Mouse (Mus musculus): ENCODE data around the gene Apol7e. TPM values are rescaled to one million over a fixed set of nuclear protein-coding genes. Genes with fewer than 3 reads are reported as not detected.
A peak's percentile ranks its signal among the peaks of the same experiment; 100 is the strongest.
"Not testable (repeated sequence)": the region's sequence is repeated elsewhere in the genome, so short reads cannot be mapped to it uniquely, and the experiment has no call there.

The Apol7e gene
- polyA plus RNA-seq (2015; fragmentation: Nextera tagmentation; extraction: Ambion mirVana): 0.13 and 0.43 TPM in 2 replicates

- 73% methylated on average over 4 of the region's 4 CpGs for WGBS
- not testable (repeated sequence) for H3K9ac ChIP-seq; H3K27ac ChIP-seq; H3K27me3 ChIP-seq (replicated peaks); H3K4me1 ChIP-seq (replicated peaks); H3K4me2 ChIP-seq (replicated peaks); ATAC-seq; H3K9me3 ChIP-seq; H3K36me3 ChIP-seq; H3K4me3 ChIP-seq (replicated peaks)
Measured at GRCm38 (mm10) chr15:77698656-77699055, at the start of gene Apol7e. Gene Apol7e (plus strand): TSS chr15:77698857.

- H3K4me2 ChIP-seq (replicated peaks); H3K27ac ChIP-seq; H3K9me3 ChIP-seq; H3K4me1 ChIP-seq (replicated peaks); H3K36me3 ChIP-seq; ATAC-seq; H3K4me3 ChIP-seq (replicated peaks); H3K9ac ChIP-seq; H3K27me3 ChIP-seq (replicated peaks): not testable (repeated sequence)
Measured at GRCm38 (mm10) chr15:77651143-77651542, 47.5 kb upstream of the Apol7e start.

- not testable (repeated sequence) for ATAC-seq; H3K36me3 ChIP-seq; H3K9me3 ChIP-seq; H3K9ac ChIP-seq; H3K27ac ChIP-seq; H3K4me1 ChIP-seq (replicated peaks); H3K4me3 ChIP-seq (replicated peaks); H3K27me3 ChIP-seq (replicated peaks); H3K4me2 ChIP-seq (replicated peaks)
- 70% methylated on average over 1 of the region's 1 CpGs for WGBS
Measured at GRCm38 (mm10) chr15:77659773-77660172, 38.9 kb upstream of the Apol7e start.

GRCm38 (mm10) chr15:77661841-77662240 is 36.8 kb upstream of the Apol7e start:
- peak; percentile 75 for ATAC-seq
- not testable (repeated sequence) for H3K27me3 ChIP-seq (replicated peaks); H3K27ac ChIP-seq; H3K4me3 ChIP-seq (replicated peaks); H3K4me2 ChIP-seq (replicated peaks); H3K36me3 ChIP-seq; H3K9ac ChIP-seq; H3K4me1 ChIP-seq (replicated peaks); H3K9me3 ChIP-seq
- WGBS: 33% methylated on average over 2 of the region's 2 CpGs

DNA sequence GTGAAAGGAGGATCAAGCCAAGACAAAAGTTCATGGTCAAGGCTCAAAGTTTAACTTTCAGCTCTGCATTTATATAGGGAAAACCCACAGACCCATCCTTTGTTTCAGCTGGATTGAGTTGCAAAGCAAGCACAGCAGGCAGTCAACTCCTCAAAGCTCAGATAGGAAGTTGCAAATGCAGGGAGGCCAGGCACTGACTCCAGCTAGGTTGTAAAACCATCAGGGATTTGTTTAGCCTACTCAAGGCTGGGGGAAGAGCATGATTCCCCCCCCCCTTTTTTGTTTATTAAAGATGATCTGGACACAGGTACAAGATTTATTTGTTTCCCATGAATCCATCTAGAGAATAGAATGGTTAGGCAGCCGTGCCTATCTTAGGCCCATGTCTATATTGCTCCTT is 24.6 kb upstream of the Apol7e start:
- H3K4me2 ChIP-seq (replicated peaks); H3K36me3 ChIP-seq; ATAC-seq; H3K4me1 ChIP-seq (replicated peaks); H3K27me3 ChIP-seq (replicated peaks); H3K4me3 ChIP-seq (replicated peaks); H3K27ac ChIP-seq; H3K9ac ChIP-seq; H3K9me3 ChIP-seq: not testable (repeated sequence)
- 61% methylated on average over 1 of the region's 1 CpGs for WGBS

DNA sequence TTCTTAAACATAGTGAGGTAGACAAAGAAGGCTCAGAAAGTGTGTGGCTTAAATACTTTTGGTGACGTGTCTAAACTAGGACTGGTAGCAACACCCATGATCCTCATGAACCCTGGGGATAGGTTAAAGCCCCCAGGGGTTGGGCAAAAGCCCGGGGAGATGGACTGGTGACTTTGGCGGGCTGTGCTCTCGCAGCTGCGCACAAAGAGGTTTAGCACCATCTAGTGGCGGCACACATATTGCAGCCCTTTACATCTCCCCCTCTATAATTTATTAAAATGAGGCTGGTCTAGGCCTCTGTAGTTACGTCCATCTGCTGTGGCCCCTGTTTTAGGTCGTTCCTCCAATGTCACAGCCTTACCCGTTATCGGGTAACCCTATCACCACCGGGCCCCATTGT is 14.7 kb upstream of the Apol7e start:
- 17% methylated on average over 11 of the region's 11 CpGs for WGBS
- not testable (repeated sequence) for H3K36me3 ChIP-seq; H3K9ac ChIP-seq; H3K4me3 ChIP-seq (replicated peaks); ATAC-seq; H3K27ac ChIP-seq; H3K4me1 ChIP-seq (replicated peaks); H3K27me3 ChIP-seq (replicated peaks); H3K9me3 ChIP-seq
- 0 out of 2 replicates have a peak overlapping the region, but pooled peaks have one; percentile 22 for H3K4me2 ChIP-seq (replicated peaks)

GRCm38 (mm10) chr15:77691532-77692311 is 6.9 kb upstream of the Apol7e start:
- H3K36me3 ChIP-seq; H3K9ac ChIP-seq; H3K4me1 ChIP-seq (replicated peaks); H3K27ac ChIP-seq; H3K9me3 ChIP-seq; H3K27me3 ChIP-seq (replicated peaks): not testable (repeated sequence)
- Histone ChIP-seq H3K4me3 (replicated peaks) (peak overlapping the region; percentile 19), H3K4me2 (replicated peaks) (peak overlapping the region; percentile 54)
- ATAC-seq: peak; percentile 51; the same call in 1 of the 2 replicates
- 8% methylated on average over 20 of the region's 20 CpGs for WGBS

DNA sequence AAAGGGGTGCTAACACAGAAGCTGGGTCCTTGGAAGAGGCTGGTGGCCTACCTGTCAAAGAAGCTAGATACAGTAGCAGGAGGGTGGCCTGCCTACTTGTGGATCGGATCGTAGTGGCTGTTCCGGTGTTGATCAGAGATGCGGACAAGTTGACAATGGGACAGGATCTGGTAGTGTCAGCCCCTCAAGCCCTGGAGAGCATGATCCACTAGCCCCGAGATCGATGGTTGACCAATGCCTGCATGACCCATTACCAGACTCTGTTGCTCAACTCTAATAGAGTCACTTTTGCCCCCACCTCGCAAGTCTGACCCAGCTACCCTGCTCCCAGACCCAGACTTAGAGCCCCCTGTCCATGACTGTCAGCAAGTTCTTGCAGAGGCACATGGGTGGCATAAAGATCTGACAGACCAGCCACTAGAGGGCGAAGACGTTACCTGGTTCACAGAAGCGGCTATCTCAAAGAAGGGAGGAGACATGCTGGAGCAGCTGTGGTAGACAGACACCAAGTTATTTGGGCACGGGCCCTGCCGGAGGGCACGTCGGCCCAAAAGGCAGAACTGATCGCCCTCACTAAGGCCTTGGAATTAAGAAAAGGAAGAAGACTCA is 3.9 kb upstream of the Apol7e start:
- H3K27ac ChIP-seq; H3K4me2 ChIP-seq (replicated peaks); ATAC-seq; H3K9me3 ChIP-seq; H3K4me1 ChIP-seq (replicated peaks); H3K9ac ChIP-seq; H3K27me3 ChIP-seq (replicated peaks); H3K36me3 ChIP-seq; H3K4me3 ChIP-seq (replicated peaks): not testable (repeated sequence)
- WGBS: 41% methylated on average over 11 of the region's 15 CpGs

GRCm38 (mm10) chr15:77705306-77705705 is 6.6 kb downstream of the Apol7e start:
- ATAC-seq; H3K27ac ChIP-seq; H3K4me1 ChIP-seq (replicated peaks); H3K27me3 ChIP-seq (replicated peaks); H3K9ac ChIP-seq; H3K4me2 ChIP-seq (replicated peaks); H3K36me3 ChIP-seq; H3K4me3 ChIP-seq (replicated peaks); H3K9me3 ChIP-seq: not testable (repeated sequence)
- 55% methylated on average over 3 of the region's 3 CpGs for WGBS

DNA sequence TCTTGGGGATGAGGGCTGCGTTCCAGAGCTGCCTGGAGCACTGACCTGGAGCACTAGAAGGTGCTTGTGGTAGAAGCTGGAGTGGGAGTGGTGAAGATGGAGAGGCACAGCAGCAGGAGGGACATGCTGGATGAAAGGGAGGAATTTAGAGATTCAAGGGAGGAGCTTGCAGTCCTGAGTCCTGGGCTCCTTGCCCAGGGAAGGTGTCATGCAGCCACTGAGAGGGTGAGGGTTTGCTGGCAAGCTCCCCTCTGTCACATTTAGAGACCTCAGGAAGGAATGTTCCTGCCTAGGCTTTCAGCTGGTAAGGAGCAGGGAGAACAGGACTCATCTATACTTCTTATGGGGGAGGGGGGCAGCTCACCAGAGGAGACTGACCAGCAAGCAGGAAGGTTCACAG is 10.3 kb downstream of the Apol7e start:
- not testable (repeated sequence) for H3K9me3 ChIP-seq; ATAC-seq; H3K36me3 ChIP-seq; H3K4me3 ChIP-seq (replicated peaks); H3K4me2 ChIP-seq (replicated peaks); H3K9ac ChIP-seq; H3K27ac ChIP-seq; H3K4me1 ChIP-seq (replicated peaks); H3K27me3 ChIP-seq (replicated peaks)
- WGBS: 56% methylated on average over 1 of the region's 1 CpGs

DNA sequence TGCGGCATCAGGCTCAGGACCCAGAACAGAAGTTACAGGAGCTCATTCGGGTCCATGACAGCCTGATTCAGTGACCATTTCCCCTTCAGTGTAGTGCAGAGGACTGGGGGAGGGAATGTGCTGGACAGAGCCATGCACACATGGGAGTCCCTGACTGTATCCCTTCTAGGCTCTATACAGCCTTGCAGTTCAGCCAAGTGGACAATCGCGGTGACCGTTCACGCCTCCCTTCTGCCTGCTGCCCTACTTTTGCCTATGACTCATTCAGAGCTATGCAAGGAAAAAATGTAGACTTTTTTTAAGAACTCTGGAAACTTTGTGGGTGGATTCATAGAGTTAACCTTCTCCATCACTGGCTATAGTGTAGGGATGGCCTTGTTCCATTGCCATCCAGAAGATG is 19.6 kb downstream of the Apol7e start:
- not testable (repeated sequence) for H3K9ac ChIP-seq; H3K27me3 ChIP-seq (replicated peaks); H3K4me3 ChIP-seq (replicated peaks); H3K27ac ChIP-seq; ATAC-seq; H3K9me3 ChIP-seq; H3K4me2 ChIP-seq (replicated peaks); H3K4me1 ChIP-seq (replicated peaks); H3K36me3 ChIP-seq
- WGBS: 55% methylated on average over 2 of the region's 6 CpGs

- H3K9me3 ChIP-seq; H3K4me2 ChIP-seq (replicated peaks); H3K4me3 ChIP-seq (replicated peaks); ATAC-seq; H3K4me1 ChIP-seq (replicated peaks); H3K9ac ChIP-seq; H3K36me3 ChIP-seq; H3K27ac ChIP-seq; H3K27me3 ChIP-seq (replicated peaks): not testable (repeated sequence)
- no CpG with 5 or more reads among the region's 3 CpGs for WGBS
Measured at GRCm38 (mm10) chr15:77721509-77721908, 22.9 kb downstream of the Apol7e start.
